Mouse (Mus musculus) bone marrow macrophage, adult 2 months (primary cell): ENCODE results near the gene Gm20695.

Source experiments
- CTCF ChIP-seq: IDR thresholded peaks from 2 replicates; pipeline ENCODE4 v1.5.1; 2012; ENCODE audit warnings: low read depth, mild to moderate bottlenecking, low read length, moderate library complexity
- POLR2A ChIP-seq: IDR thresholded peaks from 2 replicates; pipeline ENCODE4 v1.6.1; 2012; ENCODE audit warnings: mild to moderate bottlenecking, low read depth, low read length, borderline replicate concordance

DNA sequence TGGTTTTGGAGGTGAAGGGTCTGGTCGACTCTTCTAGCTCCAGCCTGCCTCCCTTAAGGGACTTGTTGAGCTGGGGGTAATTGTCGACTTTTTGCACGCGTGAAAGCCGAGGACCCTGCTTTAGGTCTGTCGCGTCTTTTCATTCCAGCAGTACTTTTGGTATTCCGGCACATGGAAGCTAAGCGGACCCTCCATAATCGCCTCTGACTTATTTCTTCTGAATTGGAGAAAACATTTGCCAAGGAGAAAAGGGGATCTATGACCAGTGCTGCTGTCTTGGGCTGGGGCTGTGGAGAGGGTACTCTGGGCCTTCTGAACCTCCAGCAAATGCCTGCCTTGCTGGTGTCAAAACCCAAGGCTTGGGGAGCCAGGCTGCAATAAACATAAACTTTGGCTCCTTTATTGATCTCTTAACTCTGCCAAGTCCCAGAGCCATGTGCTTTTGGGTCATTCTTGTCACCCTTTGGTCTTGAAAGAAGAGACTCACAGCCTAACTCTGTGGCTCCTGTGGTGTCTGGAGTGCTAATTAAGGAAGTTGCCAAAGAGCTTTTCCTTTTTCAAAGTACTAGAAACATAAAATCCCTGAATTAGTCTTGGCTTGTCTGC, 720 bp downstream of the Gm20695 start:
- TF ChIP-seq CTCF, result no peak
- TF ChIP-seq POLR2A, result no peak
